Mouse (Mus musculus): Measurements from ENCODE around the gene Cox10.

DNA sequence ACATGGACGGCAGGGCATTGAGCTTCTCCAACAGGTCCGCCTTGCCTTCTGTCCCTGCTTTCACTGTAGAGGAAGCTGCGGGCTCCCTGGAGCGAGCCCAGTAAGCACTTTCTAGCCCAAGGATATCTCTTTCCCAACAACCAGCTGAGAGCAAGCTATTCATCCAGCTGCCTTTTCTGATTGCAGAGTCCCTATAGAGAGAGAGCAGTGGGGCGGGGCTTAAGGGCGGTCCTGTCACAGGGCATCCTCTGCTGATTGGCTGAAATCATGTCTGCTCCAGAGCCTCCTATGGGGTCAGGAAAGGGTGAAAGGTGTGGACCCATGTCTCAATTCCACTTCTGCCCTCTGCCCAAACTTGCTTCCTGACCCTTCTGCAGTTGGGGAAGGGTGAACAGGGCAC lies 152.4 kb downstream of the Cox10 start:
- TF ChIP-seq CTCF (conservative IDR thresholded peaks at IDR 0.05 in 1 of 2, IDR thresholded peaks at IDR 0.05 in 1 of 2; ENCODE audit: low read depth in 2 of 2, low read length in 2 of 2) (no peak), MAFK (IDR thresholded peaks at IDR 0.05; ENCODE audit: insufficient replicate concordance, low read length) (no peak)

All from CH12.LX (cell line).